Mouse (Mus musculus): ENCODE results near the gene 4932438H23Rik.

4932438H23Rik gene

GRCm38 (mm10) chr16:91057261-91057660, 37.7 kb downstream of the 4932438H23Rik start:
- DNase-seq (ENCODE audit: low read depth, low spot score) = no peak

GRCm38 (mm10) chr16:91056043-91056821, 38.7 kb downstream of the 4932438H23Rik start:
- DNase-seq (ENCODE audit: low read depth, low spot score) = no peak

GRCm38 (mm10) chr16:91055150-91055549, 39.8 kb downstream of the 4932438H23Rik start:
- no peak for DNase-seq (ENCODE audit: low read depth, low spot score)

GRCm38 (mm10) chr16:91053599-91053998, 41.3 kb downstream of the 4932438H23Rik start:
- DNase-seq (ENCODE audit: low read depth, low spot score) = no peak

GRCm38 (mm10) chr16:91045511-91045910, 49.4 kb downstream of the 4932438H23Rik start:
- peak; percentile 78 for DNase-seq (ENCODE audit: low read depth, low spot score)

GRCm38 (mm10) chr16:91044270-91045182, 50.4 kb downstream of the 4932438H23Rik start, which contains the start of gene Paxbp1:
Gene Paxbp1, minus strand, starts transcription at chr16:91044543.
- DNase-seq (ENCODE audit: low read depth, low spot score) = peak; percentile 97

GRCm38 (mm10) chr16:91043461-91044248, 51.3 kb downstream of the 4932438H23Rik start:
- peak; percentile 29 for DNase-seq (ENCODE audit: low read depth, low spot score)

- DNase-seq (ENCODE audit: low read depth, low spot score) = no peak
Measured at GRCm38 (mm10) chr16:91042640-91043039, 52.3 kb downstream of the 4932438H23Rik start.

GRCm38 (mm10) chr16:91035866-91036265, 59.1 kb downstream of the 4932438H23Rik start:
- DNase-seq (ENCODE audit: low read depth, low spot score) = no peak

GRCm38 (mm10) chr16:91030751-91031150, 64.2 kb downstream of the 4932438H23Rik start:
- DNase-seq (ENCODE audit: low read depth, low spot score) = no peak

- no peak for DNase-seq (ENCODE audit: low read depth, low spot score)
Measured at GRCm38 (mm10) chr16:91029901-91030300, 65.0 kb downstream of the 4932438H23Rik start.

- DNase-seq (ENCODE audit: low read depth, low spot score) = no peak
Measured at GRCm38 (mm10) chr16:91029161-91029743, 65.7 kb downstream of the 4932438H23Rik start.

GRCm38 (mm10) chr16:91026290-91026689, 68.6 kb downstream of the 4932438H23Rik start:
- no peak for DNase-seq (ENCODE audit: low read depth, low spot score)

GRCm38 (mm10) chr16:91023384-91023783, 71.5 kb downstream of the 4932438H23Rik start:
- DNase-seq (ENCODE audit: low read depth, low spot score) = no peak

GRCm38 (mm10) chr16:91020842-91021483, 74.0 kb downstream of the 4932438H23Rik start:
- no peak for DNase-seq (ENCODE audit: low read depth, low spot score)

- no peak for DNase-seq (ENCODE audit: low read depth, low spot score)
Measured at GRCm38 (mm10) chr16:91019476-91019875, 75.4 kb downstream of the 4932438H23Rik start.

GRCm38 (mm10) chr16:91015761-91016160, 79.2 kb downstream of the 4932438H23Rik start:
- no peak for DNase-seq (ENCODE audit: low read depth, low spot score)

GRCm38 (mm10) chr16:91011847-91012246, 83.1 kb downstream of the 4932438H23Rik start:
- DNase-seq (ENCODE audit: low read depth, low spot score) = no peak

- peak; percentile 66 for DNase-seq (ENCODE audit: low read depth, low spot score)
Measured at GRCm38 (mm10) chr16:91011021-91011683, 83.8 kb downstream of the 4932438H23Rik start, which contains the start of gene Synj1. Gene Synj1, minus strand, starts transcription at chr16:91011308.

- DNase-seq (ENCODE audit: low read depth, low spot score) = no peak
Measured at GRCm38 (mm10) chr16:91010581-91011020, 84.3 kb downstream of the 4932438H23Rik start.

All from WW6 (cell line).